Mouse (Mus musculus) E14TG2a.4 (cell line): ENCODE data around the gene Abtb2.

ENCODE experiments used
- CTCF ChIP-seq: conservative IDR thresholded peaks from 2 replicates; pipeline ENCODE4 v1.5.1; 2014; ENCODE audit warnings: low read length
- NANOG ChIP-seq: IDR thresholded peaks from 2 replicates; pipeline ENCODE4 v1.6.1; 2014; ENCODE audit warnings: borderline replicate concordance, low read length, mixed read lengths
- POU5F1 ChIP-seq: IDR thresholded peaks from 2 replicates; pipeline ENCODE4 v1.6.1; 2014; ENCODE audit warnings: low read length, borderline replicate concordance

DNA sequence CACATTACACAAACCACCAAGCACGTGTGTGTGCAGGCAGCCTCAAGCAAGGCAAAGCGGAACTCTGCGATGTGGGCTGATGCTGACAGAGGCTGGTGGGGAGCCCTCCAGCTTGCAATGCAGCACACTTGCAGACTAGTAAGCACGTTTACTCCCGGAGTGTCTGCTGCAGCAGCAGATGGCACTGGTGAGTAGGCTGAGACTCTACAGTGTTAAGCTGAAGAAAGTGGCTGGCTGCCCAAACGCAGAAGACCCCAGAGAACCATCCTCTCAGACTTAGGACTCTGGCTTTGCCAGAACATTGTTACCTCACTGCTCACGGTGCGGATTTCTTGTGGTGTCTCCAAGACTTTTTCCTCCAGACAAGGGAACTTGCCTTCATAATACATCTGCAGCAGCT is 164.9 kb downstream of the Abtb2 start:
- TF ChIP-seq CTCF = no peak
- TF ChIP-seq NANOG = no peak
- no peak for TF ChIP-seq POU5F1
